Mouse (Mus musculus) erythroblast, embryonic 14.5 days (primary cell): ENCODE results near the gene Dip2b. TPM values are rescaled to one million over a fixed set of nuclear protein-coding genes. Genes with fewer than 3 reads are reported as not detected.

Source experiments
- H3K27me3 ChIP-seq: 2 replicates; pipeline ENCODE4 v1.6.1; 2012; ENCODE audit warnings: inconsistent platforms; ENCODE audit not compliant: control insufficient read depth
- H3K36me3 ChIP-seq: 2 replicates; pipeline ENCODE4 v1.6.1; 2012; ENCODE audit warnings: mild to moderate bottlenecking, inconsistent platforms; ENCODE audit not compliant: control insufficient read depth
- H3K4me1 ChIP-seq: 2 replicates; pipeline ENCODE4 v1.6.1; 2012; ENCODE audit warnings: inconsistent platforms; ENCODE audit not compliant: control insufficient read depth
- H3K4me3 ChIP-seq: replicated peaks from 2 replicates; pipeline ENCODE3; 2012; ENCODE audit warnings: moderate library complexity, mild to moderate bottlenecking, inconsistent platforms
- H3K9me3 ChIP-seq: 2 replicates; pipeline ENCODE4 v1.6.1; 2012; ENCODE audit warnings: low read length, inconsistent platforms, mixed read lengths; ENCODE audit not compliant: control insufficient read depth
- GATA1 ChIP-seq: IDR thresholded peaks from 2 replicates; pipeline ENCODE4 v1.6.1; 2012; ENCODE audit warnings: low read length, inconsistent platforms, mixed read lengths
- TAL1 ChIP-seq: IDR thresholded peaks from 3 replicates; pipeline ENCODE4 v1.6.1; 2012; ENCODE audit warnings: low read length, inconsistent platforms, mixed read lengths
- polyA plus RNA-seq: library from polyadenylated mRNA; stranded (reverse); fragments of >175 nt; gene quantifications from 2 replicates; pipeline ENCODE4 v1.2.3, GENCODE M21; 2012

Dip2b gene
- polyA plus RNA-seq, 1 experiment = 0.03 TPM

DNA sequence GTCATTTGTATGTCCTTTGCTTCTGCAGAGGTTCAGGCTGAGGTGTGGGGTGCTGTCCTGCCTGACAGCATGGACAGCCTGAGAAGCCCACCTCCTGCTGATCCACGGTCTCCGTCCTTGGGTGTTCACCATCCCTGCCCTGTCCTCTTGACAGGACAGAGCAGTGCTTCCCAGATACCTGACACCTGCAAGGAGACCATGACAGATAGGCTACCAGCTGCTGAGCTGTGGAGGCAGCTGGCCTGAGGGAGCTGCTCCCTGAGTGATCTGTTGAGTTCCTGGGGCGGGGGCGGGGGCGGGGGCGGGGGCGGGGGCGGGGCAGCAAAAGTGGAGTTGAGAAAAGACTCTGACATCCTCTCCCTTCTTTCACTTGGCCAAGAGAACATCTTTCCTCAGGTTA, 36.3 kb downstream of the Dip2b start:
- Histone ChIP-seq H3K4me3 (no peak overlapping the region), H3K27me3 (no peaks in the 10 kb centered on the region), H3K4me1 (peaks cover 18% of the 10 kb centered on the region), H3K36me3 (no peaks in the 10 kb centered on the region), H3K9me3 (no peaks in the 10 kb centered on the region)
- TF ChIP-seq GATA1 (no peak), TAL1 (no peak)

- no peaks in the 10 kb centered on the region for H3K27me3 ChIP-seq
- H3K4me3 ChIP-seq = no peak overlapping the region
- H3K9me3 ChIP-seq = no peaks in the 10 kb centered on the region
- no peaks in the 10 kb centered on the region for H3K36me3 ChIP-seq
- TF ChIP-seq GATA1 = no peak
- TF ChIP-seq TAL1 = no peak
- H3K4me1 ChIP-seq = peaks cover 27% of the 10 kb centered on the region
These were observed 37.9 kb downstream of the Dip2b start for GRCm38 (mm10) chr15:100076362-100076761.

DNA sequence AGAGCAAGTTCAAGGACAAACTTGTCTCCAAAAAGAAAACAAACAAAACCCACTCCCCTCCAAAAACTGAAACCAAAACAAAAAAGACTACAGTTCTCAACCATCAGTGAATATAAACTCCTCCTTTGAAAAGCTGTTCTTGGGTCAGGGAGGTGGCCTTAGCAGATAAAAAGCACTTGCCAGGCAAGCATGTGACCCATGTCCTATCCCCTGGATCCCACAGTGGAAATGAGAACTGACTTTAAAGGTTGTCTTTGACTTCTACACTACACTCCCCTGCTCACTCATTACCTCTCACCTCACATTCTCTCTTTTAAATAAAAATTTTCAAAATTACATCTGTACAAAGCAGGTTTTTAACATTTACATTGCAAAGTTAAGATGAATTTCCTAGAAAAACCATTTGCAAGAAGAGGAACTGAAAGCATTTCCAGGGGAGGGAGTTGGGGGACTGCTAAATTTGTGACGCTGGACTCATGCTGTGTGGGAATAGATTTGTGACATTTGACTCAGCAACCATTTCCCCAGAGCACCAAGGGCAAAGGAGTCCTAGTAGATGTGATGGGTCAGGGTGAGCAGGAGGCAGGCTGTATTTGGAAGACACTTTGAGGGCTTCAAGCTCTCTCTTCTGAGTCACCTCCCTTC, 42.5 kb downstream of the Dip2b start:
- H3K4me3 ChIP-seq = no peak overlapping the region
- H3K27me3 ChIP-seq = no peaks in the 10 kb centered on the region
- H3K4me1 ChIP-seq = peaks cover 26% of the 10 kb centered on the region
- no peaks in the 10 kb centered on the region for H3K9me3 ChIP-seq
- TF ChIP-seq TAL1 (no peak), GATA1 (no peak)
- H3K36me3 ChIP-seq = no peaks in the 10 kb centered on the region

- Histone ChIP-seq H3K27me3 (no peaks in the 10 kb centered on the region), H3K4me1 (peaks cover 23% of the 10 kb centered on the region), H3K36me3 (no peaks in the 10 kb centered on the region), H3K4me3 (no peak overlapping the region), H3K9me3 (no peaks in the 10 kb centered on the region)
- TF ChIP-seq TAL1 = no peak
- no peak for TF ChIP-seq GATA1
These were observed 43.1 kb downstream of the Dip2b start for GRCm38 (mm10) chr15:100081478-100081998.

- Histone ChIP-seq H3K4me1 (peaks cover 19% of the 10 kb centered on the region), H3K4me3 (no peak overlapping the region), H3K36me3 (no peaks in the 10 kb centered on the region), H3K27me3 (no peaks in the 10 kb centered on the region), H3K9me3 (no peaks in the 10 kb centered on the region)
- no peak for TF ChIP-seq GATA1
- TF ChIP-seq TAL1 = no peak
These were observed 43.6 kb downstream of the Dip2b start for GRCm38 (mm10) chr15:100082052-100082451.

- Histone ChIP-seq H3K27me3 (no peaks in the 10 kb centered on the region), H3K4me1 (peaks cover 16% of the 10 kb centered on the region), H3K36me3 (no peaks in the 10 kb centered on the region), H3K9me3 (no peaks in the 10 kb centered on the region), H3K4me3 (no peak overlapping the region)
- TF ChIP-seq GATA1 (no peak), TAL1 (no peak)
These were observed 44.3 kb downstream of the Dip2b start for GRCm38 (mm10) chr15:100082733-100083132.

DNA sequence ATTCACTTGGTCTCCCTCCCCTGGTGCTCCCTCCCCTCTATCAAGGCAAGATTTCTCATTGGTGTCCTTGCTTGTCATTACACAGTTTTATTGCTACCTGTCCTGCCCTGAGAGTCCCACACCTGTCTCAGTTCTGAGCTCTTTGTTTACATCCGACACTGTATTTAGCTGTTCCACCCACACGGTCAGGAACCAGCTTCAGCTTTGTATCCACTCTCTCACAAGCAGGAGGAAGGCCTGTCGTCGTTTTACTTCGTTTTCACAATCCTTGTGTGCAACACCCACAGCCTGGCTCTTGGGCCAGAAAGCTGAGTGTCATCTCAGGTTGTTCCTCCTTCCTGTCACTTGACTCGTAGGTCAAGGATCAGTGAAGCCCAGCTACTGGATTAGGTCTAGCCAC, 45.4 kb downstream of the Dip2b start:
- Histone ChIP-seq H3K36me3 (no peaks in the 10 kb centered on the region), H3K9me3 (no peaks in the 10 kb centered on the region), H3K4me3 (no peak overlapping the region), H3K27me3 (no peaks in the 10 kb centered on the region), H3K4me1 (peaks cover 16% of the 10 kb centered on the region)
- TF ChIP-seq GATA1 (no peak), TAL1 (no peak)

- Histone ChIP-seq H3K36me3 (no peaks in the 10 kb centered on the region), H3K4me1 (peaks cover 14% of the 10 kb centered on the region), H3K9me3 (no peaks in the 10 kb centered on the region), H3K27me3 (peaks cover 4% of the 10 kb centered on the region), H3K4me3 (no peak overlapping the region)
- TF ChIP-seq GATA1 (no peak), TAL1 (no peak)
These were observed 46.4 kb downstream of the Dip2b start for GRCm38 (mm10) chr15:100084882-100085281.

DNA sequence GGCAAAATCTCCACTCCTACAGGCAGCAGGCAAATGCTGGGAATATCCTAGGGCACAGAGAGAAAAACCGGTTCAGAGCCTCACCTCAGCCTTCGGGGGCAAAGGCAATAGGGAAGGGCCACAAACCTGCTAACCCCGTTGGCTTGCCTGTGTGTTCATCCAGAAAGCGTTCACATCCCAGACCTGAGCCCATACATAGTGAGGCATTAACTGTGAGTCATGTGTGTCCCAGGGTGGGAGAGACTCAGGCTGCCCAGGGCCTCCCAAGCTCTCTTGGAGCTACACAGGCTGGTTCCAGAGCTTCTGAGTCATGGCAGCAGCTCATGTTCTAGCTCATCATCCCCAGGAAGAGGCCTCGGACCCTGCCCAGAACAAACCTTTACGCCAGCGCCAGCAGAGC, 49.6 kb downstream of the Dip2b start:
- no peak overlapping the region for H3K4me3 ChIP-seq
- H3K4me1 ChIP-seq = peaks cover 6% of the 10 kb centered on the region
- no peak for TF ChIP-seq TAL1
- no peak for TF ChIP-seq GATA1
- no peaks in the 10 kb centered on the region for H3K36me3 ChIP-seq
- peaks cover 5% of the 10 kb centered on the region for H3K27me3 ChIP-seq
- H3K9me3 ChIP-seq = no peaks in the 10 kb centered on the region

DNA sequence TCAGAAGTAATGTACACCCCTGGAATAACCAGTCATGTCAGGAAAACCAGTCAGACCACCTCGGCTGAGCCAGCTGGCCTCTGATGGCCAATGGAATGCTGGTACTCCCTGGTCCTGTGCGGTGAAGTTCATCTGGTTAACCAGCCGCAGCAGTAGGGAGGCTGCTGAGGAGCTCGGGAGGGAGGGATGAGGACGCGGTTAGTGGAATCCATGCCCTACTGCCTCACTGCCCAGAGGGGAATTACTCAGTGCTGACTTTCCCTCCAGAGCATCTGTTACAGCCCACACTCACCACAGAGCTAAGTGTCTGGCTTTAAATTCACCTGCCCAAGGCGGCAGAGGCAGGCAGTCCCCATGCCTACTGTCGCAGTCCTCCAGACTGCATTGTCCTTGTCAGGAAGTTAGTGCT, 51.2 kb downstream of the Dip2b start:
- no peak overlapping the region for H3K4me3 ChIP-seq
- TF ChIP-seq GATA1 (no peak), TAL1 (no peak)
- peaks cover 4% of the 10 kb centered on the region; the same call in 1 of the 2 replicates for H3K4me1 ChIP-seq
- no peaks in the 10 kb centered on the region for H3K9me3 ChIP-seq
- H3K27me3 ChIP-seq = peaks cover 5% of the 10 kb centered on the region
- no peaks in the 10 kb centered on the region for H3K36me3 ChIP-seq
